Mouse (Mus musculus) adrenal gland, postnatal 14 days (tissue): ENCODE measurements around the gene Plac9b. TPM values are rescaled to one million over a fixed set of nuclear protein-coding genes. Genes with fewer than 3 reads are reported as not detected.

Source experiments
- total RNA-seq: library from RNA; stranded (reverse); gene quantifications from 2 replicates; pipeline ENCODE4 v1.2.3, GENCODE M21; 2021

Plac9b gene
- total RNA-seq, 1 experiment from 2014 or later, result 42.8 TPM

Other genes with a start within 250 kb of the Plac9b start
- not detected in 2 replicates for gene Cphx1, start 244.2 kb downstream of the Plac9b start, total RNA-seq
- 0.26 and 0.38 TPM in 2 replicates for gene Duxbl1, start 203.9 kb downstream of the Plac9b start, total RNA-seq
- 15.7 and 22.6 TPM in 2 replicates for gene Gm9780, start 139.8 kb downstream of the Plac9b start, total RNA-seq
- gene Tmem254c, start 115.1 kb downstream of the Plac9b start, total RNA-seq, result 4.7 and 7.0 TPM in 2 replicates
- gene Cphx2, start 101.0 kb downstream of the Plac9b start, total RNA-seq, result not detected in 2 replicates
- not detected in 2 replicates for gene Cphx3, start 100.2 kb downstream of the Plac9b start, total RNA-seq
- gene Duxbl2, start 64.1 kb downstream of the Plac9b start, total RNA-seq, result 1.1 TPM in 1 of 2 replicates, not detected in the other
- 18.5 and 25.0 TPM in 2 replicates for gene Tmem254b, start 24.6 kb upstream of the Plac9b start, total RNA-seq
- gene Duxbl3, start 75.5 kb upstream of the Plac9b start, total RNA-seq, result 0.74 TPM in 1 of 2 replicates, not detected in the other